Mouse (Mus musculus): ENCODE results near the gene Zfp691.

The Zfp691 gene

DNA sequence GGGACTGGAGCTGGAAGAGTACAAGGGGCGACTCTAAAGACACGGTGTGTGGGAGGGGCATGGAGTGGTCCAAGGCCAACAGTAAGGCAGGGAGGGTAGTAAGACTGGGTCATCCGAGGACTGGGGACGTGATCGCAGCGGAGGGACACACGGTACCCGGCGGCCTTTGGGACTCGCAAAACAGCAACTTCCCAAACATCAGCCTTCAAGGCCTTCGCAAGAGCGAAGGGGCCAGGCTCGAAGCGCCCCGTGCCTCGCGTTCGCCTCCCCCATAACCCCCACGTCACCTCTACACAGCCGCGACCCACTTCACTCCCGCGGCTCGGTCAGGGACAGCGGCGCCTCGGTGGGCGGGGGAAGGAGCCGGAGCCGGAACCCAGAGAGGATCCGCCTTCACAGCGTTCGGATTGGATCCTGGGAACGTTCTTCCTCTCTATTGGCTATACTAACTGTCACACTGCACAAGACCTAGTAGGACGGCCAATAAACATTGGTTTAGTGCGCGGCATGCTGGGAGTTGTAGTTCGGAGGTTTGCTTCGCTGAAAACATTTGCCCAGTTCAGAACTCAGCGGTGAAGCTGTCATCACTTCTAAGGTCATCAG is at the start of gene Zfp691:
Gene Zfp691, minus strand, starts transcription at position 345 of the 603 bp plus-strand sequence.
- peak; percentile 95 for DNase-seq (ENCODE audit: low read depth)

GRCm38 (mm10) chr4:119223696-119224095 is 49.7 kb upstream of the Zfp691 start:
- DNase-seq (ENCODE audit: low read depth): no peak

DNA sequence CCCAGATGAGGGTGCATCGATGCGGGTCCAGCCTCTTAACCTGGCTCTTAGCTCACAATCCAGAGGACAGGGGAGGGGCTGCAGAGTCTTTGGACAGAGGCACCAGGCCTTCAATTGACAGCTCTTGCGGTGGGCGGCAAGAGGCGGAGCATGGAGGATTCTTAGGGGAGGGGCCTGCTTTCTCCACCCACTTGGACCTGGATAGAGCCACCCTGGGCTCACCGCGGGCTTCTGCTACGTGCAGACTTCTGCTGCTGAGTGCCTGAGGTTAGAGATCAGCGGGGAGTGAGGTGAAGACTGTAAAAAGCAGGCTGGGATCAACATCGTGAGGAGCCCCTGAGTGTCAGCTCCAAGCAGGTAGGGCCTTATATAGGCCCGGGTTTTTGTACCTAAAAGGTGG is 44.2 kb upstream of the Zfp691 start, which contains the start of gene Tmem269:
Gene Tmem269, minus strand, starts transcription at position 49 of the 400 bp plus-strand sequence.
- no peak for DNase-seq (ENCODE audit: low read depth)

DNA sequence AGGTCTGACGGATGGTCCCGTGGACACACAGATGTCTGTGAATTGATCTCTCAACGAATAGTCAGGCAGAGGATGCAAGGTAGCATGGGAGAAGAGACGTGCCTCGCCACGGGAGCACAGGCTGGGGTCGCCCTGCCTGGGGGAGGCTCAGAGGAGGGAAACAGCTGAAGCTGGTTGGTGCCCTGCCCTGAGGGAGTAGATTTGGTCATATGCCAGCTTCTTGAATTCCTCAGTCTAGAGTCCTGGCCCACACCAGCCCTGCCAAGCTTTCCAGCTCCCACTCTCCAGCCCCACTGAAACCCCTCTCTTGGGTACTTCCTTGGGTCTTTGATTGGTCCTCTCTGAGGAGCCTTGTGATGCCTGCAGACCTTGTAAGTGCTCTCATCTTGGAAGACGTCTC is 42.7 kb upstream of the Zfp691 start:
- no peak for DNase-seq (ENCODE audit: low read depth)

GRCm38 (mm10) chr4:119204672-119205071 is 30.7 kb upstream of the Zfp691 start:
- peak; percentile 36 for DNase-seq (ENCODE audit: low read depth)

DNA sequence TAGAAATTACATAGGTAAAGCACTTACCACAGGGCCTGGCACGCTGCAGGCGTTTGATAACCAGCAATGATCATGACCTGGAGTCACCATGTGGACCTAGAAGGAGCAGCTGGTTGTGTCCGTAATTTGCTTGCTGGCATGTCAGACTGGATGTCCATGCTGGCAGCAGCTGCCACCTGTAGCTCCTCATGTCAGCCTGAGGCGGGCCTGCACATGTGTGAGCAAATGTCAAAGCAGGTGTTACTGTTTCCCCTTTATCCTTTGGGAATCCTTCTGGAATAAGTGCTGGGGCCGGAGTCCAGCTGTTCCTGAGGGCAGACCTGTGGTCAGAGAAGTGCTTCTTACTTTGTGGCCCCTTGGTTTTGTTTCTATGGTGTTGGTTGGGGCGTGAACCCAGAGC is 24.1 kb upstream of the Zfp691 start:
- DNase-seq (ENCODE audit: low read depth): no peak

DNA sequence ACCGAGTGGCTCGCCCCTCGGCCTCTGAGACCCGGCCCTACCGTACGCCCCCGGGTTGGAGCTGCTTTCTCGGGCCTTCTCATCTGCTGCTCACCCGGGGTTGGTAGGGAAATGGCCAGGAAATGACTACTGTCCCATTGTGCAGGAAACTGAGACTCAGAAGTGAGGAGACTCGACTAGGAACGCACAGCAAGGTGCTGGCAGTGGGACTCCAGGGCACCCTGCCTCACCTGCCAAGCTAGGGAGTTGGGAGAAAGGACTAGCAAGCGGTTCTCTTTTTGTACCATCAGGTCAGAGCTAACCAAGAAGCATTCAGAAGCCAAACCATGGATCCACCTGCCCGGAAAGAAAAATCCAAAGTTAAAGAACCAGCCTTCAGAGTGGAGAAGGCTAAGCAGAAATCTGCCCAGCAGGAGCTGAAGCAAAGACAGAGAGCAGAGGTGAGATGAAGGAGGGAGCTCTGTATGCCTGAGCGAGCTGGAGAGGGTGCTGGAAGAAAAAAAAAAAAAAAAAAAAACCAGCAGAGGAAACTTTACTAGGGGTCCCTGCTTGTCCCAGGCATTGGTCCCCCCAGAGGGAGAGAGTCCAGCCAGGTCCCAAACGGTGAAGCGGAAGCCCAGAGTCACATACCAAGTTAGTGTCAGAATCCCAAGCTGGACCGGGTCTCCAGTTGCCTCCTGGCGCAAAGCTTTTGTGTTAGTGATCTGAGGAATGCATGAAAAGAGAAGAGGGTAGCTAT is 21.8 kb upstream of the Zfp691 start:
- no peak for DNase-seq (ENCODE audit: low read depth)

- peak; percentile 59 for DNase-seq (ENCODE audit: low read depth)
These were observed 21.1 kb upstream of the Zfp691 start, which contains the start of gene Svbp for GRCm38 (mm10) chr4:119194909-119195581. Gene Svbp, plus strand, starts transcription at chr4:119195306.

DNA sequence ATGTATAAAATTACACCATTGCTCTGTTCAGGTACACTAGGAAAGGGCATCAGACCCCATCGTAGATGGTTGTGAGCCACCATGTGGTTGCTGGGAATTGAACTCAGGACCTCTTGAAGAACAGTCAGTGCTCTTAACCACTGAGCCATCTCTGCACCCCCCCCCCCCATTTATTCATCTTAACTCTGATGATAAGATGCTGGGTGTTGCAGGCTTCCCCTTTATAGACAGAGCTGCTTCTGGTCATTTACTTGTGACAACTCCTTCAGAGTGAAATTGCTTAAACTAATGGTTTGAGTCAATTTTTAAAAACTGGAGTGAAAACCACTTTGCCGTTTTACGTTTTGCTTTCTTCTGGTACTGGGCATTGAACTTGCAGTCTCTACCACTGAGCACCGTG is 18.8 kb upstream of the Zfp691 start:
- DNase-seq (ENCODE audit: low read depth): no peak

- no peak for DNase-seq (ENCODE audit: low read depth)
These were observed 17.3 kb upstream of the Zfp691 start for GRCm38 (mm10) chr4:119191273-119191672.

DNA sequence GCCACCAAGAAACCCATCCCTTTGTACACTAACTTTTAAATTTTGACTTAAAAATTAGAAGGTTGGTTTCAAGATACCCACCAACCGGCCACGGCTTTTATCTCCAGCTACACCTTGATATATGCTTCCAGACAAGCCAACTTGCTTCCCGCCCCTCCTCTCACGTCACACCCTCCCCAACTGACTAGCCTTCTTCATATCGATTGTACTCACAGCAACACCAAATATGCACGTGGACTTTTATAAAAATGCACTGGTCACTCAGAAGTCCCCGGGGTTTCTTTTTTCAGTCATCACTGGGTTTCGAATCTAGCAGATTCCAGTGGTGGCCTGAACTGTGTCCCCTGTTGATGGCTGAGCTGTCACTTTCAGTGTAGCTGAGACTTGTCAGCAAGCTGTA is 16.6 kb upstream of the Zfp691 start:
- DNase-seq (ENCODE audit: low read depth): no peak

- DNase-seq (ENCODE audit: low read depth): no peak
These were observed 15.9 kb upstream of the Zfp691 start, which contains the start of gene Ermap for GRCm38 (mm10) chr4:119189864-119190263. Gene Ermap, minus strand, starts transcription at chr4:119190011.

GRCm38 (mm10) chr4:119189392-119189791 is 15.4 kb upstream of the Zfp691 start:
- no peak for DNase-seq (ENCODE audit: low read depth)

DNA sequence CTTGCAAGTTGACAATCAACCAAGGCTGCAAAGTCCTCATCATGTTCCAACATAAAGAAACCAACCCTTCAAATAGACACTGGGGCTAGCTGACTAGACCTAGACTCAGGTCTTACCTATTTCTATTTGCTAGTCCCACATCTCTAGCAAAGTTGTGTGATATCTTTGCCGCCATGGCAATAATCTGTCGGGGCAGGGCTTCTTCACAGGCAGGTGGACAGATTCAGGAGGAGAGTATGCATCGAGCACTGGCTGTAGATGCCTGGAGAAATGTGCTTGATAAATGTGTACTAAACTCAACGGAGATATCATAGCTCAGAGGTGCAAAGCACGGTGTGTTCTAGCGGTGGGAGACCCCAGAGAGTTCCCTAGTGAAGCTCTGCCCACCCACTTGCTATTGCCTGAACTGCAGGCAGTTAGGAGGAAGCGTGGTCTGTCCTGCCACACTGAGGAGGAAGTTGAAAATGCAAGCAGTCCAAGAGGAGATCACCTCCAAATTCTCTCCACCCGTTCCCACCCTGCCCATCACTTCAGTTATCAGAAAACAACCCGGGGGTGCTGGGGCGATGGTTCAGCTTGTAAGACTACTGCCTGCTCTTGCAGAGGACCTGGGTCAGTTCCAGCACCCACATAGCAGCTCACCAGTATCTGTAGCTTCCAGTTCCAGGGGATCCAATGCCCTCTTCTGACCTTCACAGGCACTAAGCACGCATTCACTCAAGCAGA is 14.2 kb upstream of the Zfp691 start:
- DNase-seq (ENCODE audit: low read depth): no peak

- DNase-seq (ENCODE audit: low read depth): no peak
These were observed 11.8 kb upstream of the Zfp691 start for GRCm38 (mm10) chr4:119185771-119186170.

DNA sequence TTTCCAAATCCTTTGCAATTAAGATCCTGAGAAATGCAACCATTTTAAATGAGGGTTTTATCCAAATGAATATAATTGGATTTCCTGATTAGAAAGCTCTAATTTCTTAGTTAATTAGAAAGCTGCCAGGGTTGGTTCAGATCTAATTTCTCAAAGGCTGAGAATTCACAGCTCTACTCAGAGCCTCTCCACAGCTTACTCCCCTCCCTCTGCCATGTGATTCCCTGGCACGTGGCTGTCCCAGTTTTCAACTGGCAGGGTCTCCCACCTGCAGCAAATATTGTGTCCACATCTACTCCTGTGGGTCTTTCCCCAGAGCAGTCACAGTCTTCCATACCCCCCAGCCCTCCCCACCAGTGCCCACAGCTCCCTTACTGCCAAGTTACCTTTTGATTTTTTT is 9.5 kb upstream of the Zfp691 start:
- DNase-seq (ENCODE audit: low read depth): no peak

- DNase-seq (ENCODE audit: low read depth): no peak
These were observed 7.5 kb upstream of the Zfp691 start for GRCm38 (mm10) chr4:119181456-119181855.

GRCm38 (mm10) chr4:119180133-119180707 is 6.2 kb upstream of the Zfp691 start:
- DNase-seq (ENCODE audit: low read depth): no peak

DNA sequence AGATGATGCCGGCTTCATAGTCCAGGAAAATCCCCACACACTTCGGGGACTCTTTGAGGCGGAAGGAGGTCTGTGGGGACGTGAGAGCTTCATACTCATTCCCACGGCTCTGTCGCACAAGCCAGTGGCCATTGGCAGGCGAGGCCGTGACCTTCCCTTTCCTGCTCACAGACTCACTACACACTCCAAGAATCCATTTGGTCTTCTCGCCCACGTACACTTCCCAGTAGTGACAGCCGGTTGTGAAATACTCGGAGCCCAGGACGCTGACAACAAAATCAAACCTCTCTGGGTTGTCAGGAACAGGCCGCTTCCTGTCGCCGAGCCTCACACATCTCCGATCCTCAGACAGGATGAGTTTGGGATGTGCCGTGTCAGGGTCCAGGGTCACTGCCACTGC is 4.3 kb upstream of the Zfp691 start:
- no peak for DNase-seq (ENCODE audit: low read depth)

DNA sequence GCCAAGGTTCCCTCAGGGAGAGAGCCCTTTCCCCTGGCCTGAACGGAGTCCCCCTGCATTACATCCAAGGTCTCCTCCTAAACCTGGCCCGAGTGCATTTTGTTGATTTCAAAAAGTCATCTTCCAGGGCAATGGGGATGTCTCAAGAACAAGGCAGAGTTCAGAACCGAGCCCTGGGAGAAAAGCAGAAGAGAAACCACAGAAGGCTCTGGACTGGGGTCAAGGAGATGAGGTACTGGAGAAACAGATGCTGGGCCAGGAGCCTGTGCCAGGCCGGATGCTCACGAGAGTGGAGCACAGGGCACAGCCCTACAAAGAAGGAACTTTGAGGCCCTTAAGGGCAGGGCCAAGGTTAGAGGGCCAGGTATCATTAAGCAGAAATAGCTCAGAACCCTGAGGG is 3.7 kb upstream of the Zfp691 start:
- no peak for DNase-seq (ENCODE audit: low read depth)

DNA sequence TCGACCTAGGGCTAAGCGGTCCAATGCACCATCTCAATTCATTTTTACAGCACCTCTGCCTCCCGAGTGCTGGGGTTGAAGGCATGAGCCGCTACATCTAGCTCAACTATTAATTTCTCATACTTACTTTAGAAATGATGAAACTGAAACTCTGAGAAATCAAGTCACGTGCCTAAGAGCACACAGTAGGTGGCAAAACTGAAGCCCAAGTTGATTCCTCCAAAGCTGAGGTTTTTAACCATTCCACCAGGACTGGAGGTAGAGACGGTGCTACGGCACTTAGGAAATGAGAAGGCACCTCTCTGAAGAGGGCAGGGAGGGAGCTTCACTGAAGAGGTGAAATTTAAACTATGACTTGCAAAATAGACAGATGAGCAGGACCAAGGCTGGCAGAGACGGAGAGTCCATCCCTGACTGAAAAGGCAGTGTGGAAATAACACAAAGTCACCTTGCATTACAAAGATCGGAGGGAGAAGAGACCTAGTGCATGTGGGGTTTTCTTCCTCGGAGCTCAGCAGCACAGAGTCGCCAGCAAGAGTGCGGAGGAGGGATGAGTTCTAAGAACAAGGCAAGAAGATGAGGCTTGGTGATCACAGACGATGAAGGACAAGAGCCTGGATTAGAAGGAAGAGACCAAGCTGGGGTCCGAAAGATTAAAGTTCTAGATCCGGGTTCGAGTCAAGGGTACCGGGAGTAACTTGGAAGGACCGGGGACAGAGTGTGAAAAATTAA is 910 bp downstream of the Zfp691 start:
- DNase-seq (ENCODE audit: low read depth): no peak
